Mouse (Mus musculus): Measurements from ENCODE around the gene Slc35b2. TPM values are rescaled to one million over a fixed set of nuclear protein-coding genes. Genes with fewer than 3 reads are reported as not detected.

The Slc35b2 gene
- total RNA-seq, 2 experiments from 2014 or later = 29.9 to 39.3 TPM

DNA sequence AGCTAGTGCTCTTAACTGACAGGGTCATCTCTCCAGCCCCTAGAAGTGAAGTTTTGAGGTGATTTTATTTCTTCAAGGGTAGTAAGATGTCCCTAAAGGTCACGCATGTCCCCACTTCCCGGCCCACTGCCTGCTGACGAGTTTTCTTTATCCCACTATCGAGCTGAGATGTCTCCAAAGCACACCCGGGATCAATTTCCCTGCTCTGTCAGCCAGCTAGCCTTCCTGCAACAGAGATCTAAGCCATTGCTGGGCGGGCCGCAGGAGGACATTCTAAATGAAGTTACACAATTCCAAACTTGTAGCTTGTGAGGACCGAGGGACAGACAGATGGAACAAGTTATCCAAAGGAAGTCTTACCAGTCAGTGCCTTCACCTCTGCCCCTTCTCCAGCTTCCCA, 36.6 kb downstream of the Slc35b2 start:
- no peak for DNase-seq

DNA sequence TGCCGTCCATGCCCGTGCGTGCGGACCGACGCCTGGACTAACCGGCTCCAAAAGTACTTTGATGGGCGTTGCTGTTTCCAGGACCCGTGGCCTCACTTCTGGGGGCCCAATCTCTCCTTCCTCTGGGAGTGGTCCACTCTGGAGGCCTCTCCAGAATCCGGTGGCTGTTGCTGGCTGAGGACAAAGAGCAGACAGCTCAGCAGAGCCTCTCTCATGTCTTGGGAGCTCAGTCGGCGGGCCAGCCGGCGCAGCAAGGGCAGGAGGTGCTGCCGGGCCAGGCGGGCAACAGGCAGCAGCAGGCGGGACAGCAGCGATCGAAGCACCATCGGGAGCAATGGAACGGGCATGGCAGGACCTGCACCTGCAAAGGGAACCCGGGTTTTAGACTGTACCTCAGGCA, 37.7 kb downstream of the Slc35b2 start:
- no peak for DNase-seq

DNA sequence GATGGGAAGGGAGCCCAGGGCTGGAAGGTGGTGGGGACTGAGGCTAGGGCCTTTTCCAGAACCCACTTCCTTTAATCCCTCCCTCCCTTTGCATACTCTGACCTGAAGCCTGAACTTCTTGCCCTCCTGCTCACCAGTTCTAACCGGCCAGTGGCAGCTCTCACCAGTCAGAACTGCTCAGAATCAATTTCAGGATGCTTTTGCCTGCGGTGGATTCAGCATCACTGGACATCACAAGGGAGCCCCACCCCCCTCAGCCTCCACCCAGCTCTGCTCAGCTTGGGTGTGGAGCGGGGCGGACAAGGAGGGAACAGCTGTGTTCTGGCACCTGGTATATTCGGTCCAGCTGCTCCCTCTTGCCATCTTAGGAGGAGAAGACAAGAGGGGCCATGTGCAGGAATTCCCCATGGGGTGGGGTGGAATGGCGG, 38.2 kb downstream of the Slc35b2 start, which contains the start of gene Mymx:
Gene Mymx (minus strand): TSS at position 226 of the 428 bp plus-strand sequence.
- DNase-seq = no peak

DNA sequence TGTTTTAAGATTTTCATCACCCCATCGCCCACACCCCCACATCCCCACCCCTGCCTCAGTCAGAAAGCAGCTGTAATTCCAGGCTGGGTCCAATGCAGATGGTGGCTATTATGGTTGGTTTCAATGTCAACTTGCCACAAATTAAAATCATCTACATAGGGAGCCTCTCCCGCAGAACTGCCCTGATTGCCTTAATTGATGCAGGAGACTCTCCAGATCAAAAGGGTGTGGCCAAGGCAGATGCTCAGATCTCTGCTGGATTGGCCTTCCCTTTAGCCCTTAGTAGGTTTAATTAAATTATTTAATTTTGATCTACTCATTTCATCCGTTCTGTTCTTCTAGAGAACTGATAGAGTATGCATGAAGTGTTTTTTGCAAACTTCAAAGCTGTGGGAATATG, 39.3 kb downstream of the Slc35b2 start:
- DNase-seq = no peak

DNA sequence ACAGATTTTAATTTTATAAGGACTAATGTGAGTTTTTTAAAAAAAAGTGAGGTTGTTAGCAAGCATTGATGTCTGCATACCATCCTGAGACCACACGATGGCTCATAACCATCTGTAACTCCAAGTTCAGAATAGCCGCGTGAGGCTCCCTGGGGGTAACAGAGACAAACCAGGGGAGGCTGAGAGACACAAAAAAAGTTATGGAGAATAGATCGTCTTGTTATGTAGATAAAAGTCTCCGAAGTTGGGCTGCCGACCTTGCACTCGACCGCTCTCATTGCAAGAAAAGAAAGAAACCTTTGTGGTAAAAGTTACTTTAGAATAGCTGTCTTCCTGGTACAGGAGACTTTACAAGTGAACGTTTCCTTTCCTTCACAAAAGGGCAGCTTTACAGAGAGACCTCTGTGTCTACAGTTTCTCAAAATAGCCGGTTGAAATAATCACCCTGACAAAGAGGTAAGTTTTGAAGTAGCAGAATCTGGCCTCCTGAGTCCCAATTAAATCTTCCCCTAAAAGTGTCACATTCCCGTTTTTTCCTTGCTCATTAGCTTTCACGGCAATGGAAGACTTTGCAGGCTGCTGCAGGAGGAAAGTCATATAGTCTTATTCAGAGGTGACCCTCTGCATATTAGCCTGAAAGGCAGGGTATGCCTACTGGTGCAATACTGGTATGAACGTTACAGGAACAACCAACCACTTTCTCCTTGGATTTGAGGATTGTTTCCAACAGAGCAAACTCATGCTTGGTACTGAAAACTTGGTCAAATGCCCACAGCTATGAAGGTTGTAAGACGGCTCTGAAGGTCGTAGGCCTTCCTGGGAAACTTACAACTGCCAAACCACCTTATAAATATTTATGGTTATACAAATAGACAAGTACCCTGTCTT, 43.6 kb downstream of the Slc35b2 start:
- DNase-seq = no peak

DNA sequence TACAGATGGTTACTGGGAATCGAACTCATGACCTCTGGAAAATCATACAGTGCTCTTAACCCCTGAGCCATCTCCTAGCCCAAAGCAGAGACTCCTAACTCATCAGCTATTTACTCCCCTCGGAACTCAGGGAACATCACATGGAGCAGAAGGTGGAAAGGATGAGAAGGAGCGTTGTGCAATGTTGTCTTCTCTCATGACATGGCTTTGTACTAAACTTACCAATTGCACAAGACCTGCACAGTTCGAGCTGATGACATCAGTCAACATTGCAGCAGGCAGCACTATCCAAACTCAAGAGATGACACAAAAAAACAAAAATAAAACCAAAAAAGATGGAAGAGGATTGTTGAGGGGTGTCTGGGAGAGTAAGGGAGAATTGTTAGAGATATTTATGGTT, 44.7 kb downstream of the Slc35b2 start:
- no peak for DNase-seq

DNA sequence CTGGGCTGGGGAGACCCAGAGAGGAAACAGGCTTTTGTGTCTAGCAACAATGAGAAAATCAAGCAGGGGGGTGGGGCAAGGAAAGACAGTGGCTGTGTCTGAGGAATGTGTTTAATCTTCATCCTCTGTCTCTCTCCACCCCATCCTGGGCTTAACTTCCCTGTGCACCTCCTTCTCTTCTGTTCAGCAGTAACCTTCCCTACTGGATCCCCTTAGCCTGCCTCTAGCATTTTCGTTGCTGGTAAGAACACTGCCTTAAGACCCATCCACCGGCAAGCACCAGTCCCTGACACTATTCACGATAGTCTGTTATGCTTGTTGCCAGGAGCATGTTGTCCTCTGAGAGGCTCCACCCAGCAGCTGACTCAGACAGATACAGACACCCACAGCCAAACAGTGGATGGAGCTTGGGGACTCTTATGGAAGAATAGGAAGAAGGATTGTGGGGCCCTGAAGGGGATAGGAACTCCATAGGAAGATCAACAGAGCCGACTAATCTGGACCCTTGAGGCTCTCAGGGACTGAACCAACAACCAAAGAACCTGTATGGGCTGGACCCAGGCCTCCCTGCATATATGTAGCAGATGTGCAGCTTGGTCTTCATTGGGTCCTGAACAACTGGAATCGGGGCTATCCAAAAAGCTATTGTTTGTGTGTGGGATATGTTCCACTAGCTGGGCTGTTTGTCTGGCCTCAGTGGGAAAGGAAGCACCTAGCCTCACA, 46.6 kb downstream of the Slc35b2 start:
- no peak for DNase-seq

DNA sequence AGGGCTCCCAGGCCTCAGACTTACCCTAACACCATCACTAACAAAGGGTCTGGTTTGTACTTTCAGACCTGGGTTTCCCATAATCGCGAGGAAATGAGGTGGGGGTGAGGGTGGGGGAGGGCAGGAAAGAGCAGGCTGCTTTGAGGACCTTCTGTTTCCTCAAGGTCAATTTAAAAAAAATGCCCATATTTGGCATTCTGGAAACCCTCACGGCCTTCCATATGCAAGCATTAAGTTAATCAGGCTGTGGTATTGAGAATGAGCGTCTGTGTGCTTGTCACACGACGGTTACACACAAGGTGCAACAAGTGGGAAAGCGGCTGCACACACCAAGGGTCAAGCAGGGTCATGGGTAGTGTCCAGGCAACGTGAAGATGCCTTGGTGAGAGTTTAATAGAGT, 48.3 kb downstream of the Slc35b2 start:
- no peak for DNase-seq

DNA sequence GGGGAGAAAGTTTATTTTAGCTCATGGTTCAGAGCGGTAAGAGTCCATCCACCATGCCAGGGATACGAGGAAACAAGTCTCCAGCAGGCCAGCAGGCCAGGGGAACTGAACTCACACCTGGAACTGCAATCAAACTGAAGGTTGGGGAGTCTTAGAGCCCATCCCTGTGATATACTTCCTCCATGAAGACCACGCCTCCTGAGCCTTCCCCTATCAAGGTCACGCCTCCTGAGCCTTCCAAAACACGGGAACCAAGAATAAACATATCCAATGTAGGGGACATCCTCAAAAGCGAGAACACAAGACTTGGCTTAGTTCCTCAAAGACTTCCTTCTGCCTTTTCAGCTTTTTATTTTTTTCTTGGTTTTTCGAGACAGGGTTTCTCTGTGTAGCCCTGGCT, 49.2 kb downstream of the Slc35b2 start:
- no peak for DNase-seq

DNA sequence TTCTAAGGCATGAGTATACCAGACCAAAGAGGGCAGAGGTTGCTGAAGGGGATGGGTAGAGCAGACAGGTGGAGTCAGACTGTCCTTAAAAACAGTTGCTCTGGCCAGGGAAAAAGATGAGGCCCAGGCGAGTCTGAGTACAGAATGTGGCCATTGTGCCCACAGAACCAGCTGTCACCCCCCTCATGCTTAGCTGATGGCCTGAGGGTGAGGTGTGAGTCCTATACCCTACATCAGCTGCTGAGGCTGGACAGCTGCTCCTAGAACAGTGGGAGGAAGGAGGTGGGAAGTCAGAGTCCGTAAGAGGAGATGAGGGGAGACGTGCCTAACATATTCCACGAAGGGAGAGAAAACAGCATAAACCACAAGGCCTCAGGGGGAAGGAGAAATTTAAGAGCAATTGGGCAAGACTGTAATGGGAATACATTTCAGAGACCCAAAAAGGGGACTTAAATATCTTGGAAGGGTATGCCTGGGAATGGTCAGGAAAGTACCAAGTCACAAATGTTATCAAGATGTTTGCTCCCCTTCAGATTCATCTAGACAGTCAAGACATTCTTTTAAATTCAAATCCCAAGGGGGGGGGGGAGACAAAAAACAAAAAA, 52.5 kb downstream of the Slc35b2 start:
- no peak for DNase-seq

DNA sequence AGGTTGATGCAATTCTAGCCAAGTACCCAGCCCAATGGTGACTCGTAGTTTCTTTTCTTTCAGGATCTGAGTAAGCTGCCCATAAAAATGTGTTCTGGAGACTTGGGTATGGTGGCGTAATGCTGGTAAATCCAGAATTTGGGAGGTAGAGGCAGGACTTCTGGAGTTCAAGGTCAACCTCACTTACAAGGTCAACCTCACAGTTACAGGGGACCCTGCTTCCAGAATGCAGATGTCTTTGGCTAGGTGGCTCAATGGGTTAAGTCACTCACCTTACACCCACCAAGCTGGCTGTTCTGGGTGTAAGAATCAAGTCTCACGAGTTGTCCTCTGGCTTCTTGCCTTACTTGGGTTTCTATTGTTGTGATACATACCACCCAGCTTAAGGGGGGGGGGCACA, 53.0 kb downstream of the Slc35b2 start:
- DNase-seq = no peak

Other genes with a start within 250 kb of the Slc35b2 start
- gene Cdc5l, start 130.1 kb upstream of the Slc35b2 start, total RNA-seq (2021) = 10 to 100 TPM; 34.8 to 39.4 TPM
- under 1 TPM; 0.25 to 0.26 TPM for gene Spats1, start 88.5 kb upstream of the Slc35b2 start, total RNA-seq (2021)
- 10 to 100 TPM; 14.3 to 16.4 TPM for gene Aars2, start 57.0 kb upstream of the Slc35b2 start, total RNA-seq (2021)
- gene Tcte1, start 40.4 kb upstream of the Slc35b2 start, total RNA-seq (2021) = not detected
- under 1 TPM; 0.09 to 0.36 TPM for gene Tmem151b, start 14.2 kb upstream of the Slc35b2 start, total RNA-seq (2021)
- 1 to 10 TPM; 1.3 to 2.3 TPM for gene Nfkbie, start 8.2 kb upstream of the Slc35b2 start, total RNA-seq (2021)
- 100 to 1,000 TPM; 900 to 909 TPM for gene Hsp90ab1, start 9.4 kb downstream of the Slc35b2 start, total RNA-seq (2021)
- gene Slc29a1, start 35.7 kb downstream of the Slc35b2 start, total RNA-seq (2021) = 100 to 1,000 TPM in 1 of 2 experiments, 10 to 100 TPM in 1; 97.4 to 114 TPM
- 10 to 100 TPM; 16.1 to 18.7 TPM for gene Mymx, start 38.2 kb downstream of the Slc35b2 start, total RNA-seq (2021)
- under 1 TPM in 1 of 2 experiments, not detected in 1; 0.16 TPM for gene Capn11, start 95.5 kb downstream of the Slc35b2 start, total RNA-seq (2021)
- 10 to 100 TPM; 82.3 to 83.5 TPM for gene Mrpl14, start 122.4 kb downstream of the Slc35b2 start, total RNA-seq (2021)
- 10 to 100 TPM; 55.0 to 58.2 TPM for gene Tmem63b, start 123.0 kb downstream of the Slc35b2 start, total RNA-seq (2021)
- gene 1600014C23Rik, start 170.0 kb downstream of the Slc35b2 start, total RNA-seq (2021) = not detected

All from gastrocnemius, postnatal 10 days (tissue).